Mouse (Mus musculus) midbrain, embryonic 13.5 days (tissue): Measurements from ENCODE around the gene Podn. TPM values are rescaled to one million over a fixed set of nuclear protein-coding genes. Genes with fewer than 3 reads are reported as not detected.
A peak's percentile ranks its signal among the peaks of the same experiment; 100 is the strongest.

Experiments used
- ATAC-seq: fragments of 200-750 bp; cut with Nextera tagmentation; 2 replicates; pipeline ENCODE4 v1.8.0; 2017; ENCODE audit warnings: mild to moderate bottlenecking, moderate TSS enrichment, moderate library complexity
- H3K27ac ChIP-seq: fragments of 300-500 bp; sonication (generic); 2 replicates; pipeline ENCODE4 v1.5.1; 2015; ENCODE audit warnings: inconsistent platforms, mild to moderate bottlenecking, moderate library complexity
- H3K27me3 ChIP-seq: fragments of 300-500 bp; sonication (generic); 2 replicates; pipeline ENCODE4 v1.6.1; 2015; ENCODE audit warnings: mild to moderate bottlenecking, inconsistent platforms
- H3K36me3 ChIP-seq: fragments of 300-500 bp; sonication (generic); 2 replicates; pipeline ENCODE4 v1.6.1; 2015; ENCODE audit warnings: mild to moderate bottlenecking, inconsistent platforms
- H3K4me1 ChIP-seq: fragments of 300-500 bp; sonication (generic); replicated peaks from 2 replicates; pipeline ENCODE4 v1.6.1; 2015; ENCODE audit warnings: inconsistent platforms
- H3K4me2 ChIP-seq: fragments of 300-500 bp; sonication (generic); replicated peaks from 2 replicates; pipeline ENCODE4 v1.6.1; 2015; ENCODE audit warnings: moderate library complexity, mild to moderate bottlenecking, inconsistent platforms
- H3K4me3 ChIP-seq: fragments of 300-500 bp; sonication (generic); replicated peaks from 2 replicates; pipeline ENCODE4 v1.5.1; 2015; ENCODE audit warnings: mild to moderate bottlenecking, inconsistent platforms
- H3K9ac ChIP-seq: fragments of 300-500 bp; sonication (generic); replicated peaks from 2 replicates; pipeline ENCODE4 v1.6.1; 2015; ENCODE audit warnings: mild to moderate bottlenecking, inconsistent platforms
- H3K9me3 ChIP-seq: fragments of 300-500 bp; sonication (generic); 2 replicates; pipeline ENCODE4 v1.6.1; 2016; ENCODE audit warnings: mild to moderate bottlenecking, inconsistent platforms
- WGBS: fragments of 180-500 bp; shearing (Covaris S2); methylation state at CpG from one replicate; pipeline ENCODE4 v1.1.7; 2015; 5-methylcytosine and 5-hydroxymethylcytosine counted together
- polyA plus RNA-seq: library from polyadenylated mRNA; unstranded; fragments of >200 nt; fragmentation: Nextera tagmentation; extraction: Ambion mirVana; gene quantifications from 2 replicates; pipeline ENCODE4 v1.2.1, GENCODE M21; 2015

Podn gene
- polyA plus RNA-seq, 1 experiment from 2014 or later, result 0.07 TPM

GRCm38 (mm10) chr4:108031502-108032351, 64.5 kb downstream of the Podn start:
- Histone ChIP-seq H3K27ac (no peak overlapping the region), H3K4me3 (peak overlapping the region; percentile 58), H3K4me1 (peaks cover 15% of the 10 kb centered on the region), H3K9me3 (no peaks in the 10 kb centered on the region), H3K27me3 (peaks cover 61% of the 10 kb centered on the region), H3K36me3 (no peaks in the 10 kb centered on the region), H3K4me2 (peak overlapping the region; percentile 97), H3K9ac (peak overlapping the region; percentile 68)
- ATAC-seq, result peak; percentile 74
- under 1% methylated on average over 60 of the region's 86 CpGs for WGBS

DNA sequence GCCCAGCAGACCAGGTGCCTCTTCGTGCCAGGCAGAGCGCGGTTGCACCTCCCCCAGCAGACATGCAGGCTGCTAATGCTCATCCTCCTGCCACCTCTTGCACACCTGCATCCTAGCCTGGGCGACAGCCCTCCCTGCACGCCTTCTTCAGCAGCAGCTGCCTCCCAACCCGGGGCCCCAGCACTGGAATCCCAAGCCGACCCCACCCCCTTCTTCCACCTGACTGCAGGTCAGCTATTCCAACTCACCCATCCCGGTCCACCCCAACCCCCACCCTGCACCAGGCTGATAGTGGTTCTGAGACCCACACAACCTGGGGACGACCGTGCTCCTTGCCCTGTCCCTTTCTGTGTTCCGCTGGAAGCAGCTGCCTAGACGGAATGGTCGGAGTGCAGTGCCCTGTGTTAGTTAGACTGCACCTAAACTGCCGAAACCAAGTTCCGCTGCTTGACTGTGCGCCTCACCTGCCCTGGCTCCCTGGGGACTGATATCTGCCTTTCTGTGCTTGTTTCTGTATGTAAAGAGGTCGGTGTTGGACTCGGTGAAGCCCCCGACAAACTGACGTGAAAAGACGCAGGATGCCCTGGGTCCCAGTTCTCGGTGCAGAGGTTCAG, 65.2 kb downstream of the Podn start:
- no peak overlapping the region for H3K27ac ChIP-seq
- peak overlapping the region; percentile 68 for H3K9ac ChIP-seq
- H3K4me2 ChIP-seq, result peak overlapping the region; percentile 97
- WGBS, result 3% methylated on average over 22 of the region's 22 CpGs
- no peaks in the 10 kb centered on the region for H3K36me3 ChIP-seq
- H3K4me3 ChIP-seq, result peak overlapping the region; percentile 58
- 0 out of 2 replicates have a peak, but pooled peaks have one; percentile 36 for ATAC-seq
- peaks cover 15% of the 10 kb centered on the region for H3K4me1 ChIP-seq
- peaks cover 61% of the 10 kb centered on the region for H3K27me3 ChIP-seq
- no peaks in the 10 kb centered on the region for H3K9me3 ChIP-seq

- H3K4me3 ChIP-seq, result no peak overlapping the region
- WGBS, result 27% methylated on average over 3 of the region's 3 CpGs
- no peak overlapping the region for H3K4me2 ChIP-seq
- no peaks in the 10 kb centered on the region for H3K36me3 ChIP-seq
- no peak for ATAC-seq
- no peak overlapping the region for H3K27ac ChIP-seq
- peaks cover 29% of the 10 kb centered on the region for H3K27me3 ChIP-seq
- H3K9ac ChIP-seq, result no peak overlapping the region
- peaks cover 5% of the 10 kb centered on the region for H3K4me1 ChIP-seq
- no peaks in the 10 kb centered on the region for H3K9me3 ChIP-seq
Measured at GRCm38 (mm10) chr4:108026193-108026592, 70.1 kb downstream of the Podn start.

DNA sequence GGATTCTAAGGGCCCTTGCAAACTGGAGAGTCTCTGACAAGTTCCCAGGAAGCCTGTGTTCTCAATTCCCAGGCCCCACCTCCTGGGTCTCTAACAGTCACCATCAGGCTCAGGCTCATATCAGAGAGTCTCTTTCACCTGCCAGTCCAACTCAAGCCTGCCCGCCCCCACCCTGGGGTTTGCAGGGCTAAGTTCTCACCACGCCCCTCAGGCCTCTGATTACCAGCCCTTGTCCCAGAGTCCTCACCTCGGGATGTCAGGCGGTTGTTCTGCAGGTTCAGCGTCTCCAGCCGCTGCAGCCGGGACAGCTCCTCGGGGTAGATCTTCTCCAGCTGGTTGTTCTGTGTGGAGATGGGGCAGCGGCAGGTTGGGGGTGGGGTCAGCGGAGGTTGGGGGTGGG, 71.0 kb downstream of the Podn start:
- WGBS, result 4% methylated on average over 10 of the region's 10 CpGs

DNA sequence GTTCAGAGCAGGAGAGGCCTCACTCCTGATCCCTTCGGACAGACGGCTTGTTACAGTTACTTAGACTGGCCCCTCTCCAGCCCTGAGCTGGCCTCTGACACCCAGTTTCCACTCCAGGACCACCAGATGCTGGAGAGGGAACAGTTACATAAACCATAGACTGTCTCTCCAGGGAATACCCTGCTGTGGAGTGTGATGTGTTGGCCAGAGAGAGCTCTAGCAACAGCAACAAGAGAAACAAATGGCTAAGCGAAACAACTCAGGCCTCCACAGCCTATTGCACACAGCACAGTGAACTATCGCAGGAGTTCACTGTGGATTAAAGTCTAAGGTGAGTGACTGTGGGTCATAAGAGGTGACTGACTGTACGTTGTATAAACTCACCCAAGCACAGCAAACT, 71.6 kb downstream of the Podn start:
- Histone ChIP-seq H3K4me3 (no peak overlapping the region), H3K27ac (no peak overlapping the region), H3K4me2 (no peak overlapping the region), H3K27me3 (peaks cover 14% of the 10 kb centered on the region), H3K36me3 (no peaks in the 10 kb centered on the region), H3K9ac (no peak overlapping the region), H3K4me1 (no peaks in the 10 kb centered on the region), H3K9me3 (no peaks in the 10 kb centered on the region)
- ATAC-seq, result no peak
- WGBS, result 65% methylated on average over 5 of the region's 5 CpGs

More for the DNA sequence above, 71.0 kb downstream of the Podn start:
- ATAC-seq, result no peak
- no peaks in the 10 kb centered on the region for H3K4me1 ChIP-seq
- no peak overlapping the region for H3K4me3 ChIP-seq
- H3K9me3 ChIP-seq, result no peaks in the 10 kb centered on the region
- peaks cover 20% of the 10 kb centered on the region for H3K27me3 ChIP-seq
- H3K4me2 ChIP-seq, result no peak overlapping the region
- no peaks in the 10 kb centered on the region for H3K36me3 ChIP-seq
- H3K9ac ChIP-seq, result no peak overlapping the region
- no peak overlapping the region for H3K27ac ChIP-seq

GRCm38 (mm10) chr4:108023186-108023585, 73.1 kb downstream of the Podn start:
- no peak overlapping the region for H3K9ac ChIP-seq
- H3K4me2 ChIP-seq, result no peak overlapping the region
- 77% methylated on average over 4 of the region's 4 CpGs for WGBS
- no peaks in the 10 kb centered on the region for H3K9me3 ChIP-seq
- no peak for ATAC-seq
- H3K36me3 ChIP-seq, result no peaks in the 10 kb centered on the region
- peaks cover 13% of the 10 kb centered on the region for H3K4me1 ChIP-seq
- no peak overlapping the region for H3K4me3 ChIP-seq
- H3K27ac ChIP-seq, result no peak overlapping the region
- H3K27me3 ChIP-seq, result peaks cover 7% of the 10 kb centered on the region; the same call in 1 of the 2 replicates

GRCm38 (mm10) chr4:108020178-108020577, 76.1 kb downstream of the Podn start:
- Histone ChIP-seq H3K9me3 (no peaks in the 10 kb centered on the region), H3K27me3 (no peaks in the 10 kb centered on the region), H3K9ac (no peak overlapping the region), H3K4me3 (no peak overlapping the region), H3K4me2 (no peak overlapping the region), H3K4me1 (peaks cover 13% of the 10 kb centered on the region), H3K36me3 (no peaks in the 10 kb centered on the region), H3K27ac (no peak overlapping the region)
- no peak for ATAC-seq
- WGBS, result 87% methylated on average over 6 of the region's 6 CpGs

GRCm38 (mm10) chr4:108018961-108019921, 77.0 kb downstream of the Podn start:
- Histone ChIP-seq H3K27me3 (no peaks in the 10 kb centered on the region), H3K36me3 (no peaks in the 10 kb centered on the region), H3K9me3 (no peaks in the 10 kb centered on the region), H3K27ac (no peak overlapping the region), H3K4me3 (no peak overlapping the region), H3K4me2 (peak overlapping the region; percentile 2; the same call in 1 of the 2 replicates), H3K4me1 (peaks cover 13% of the 10 kb centered on the region), H3K9ac (no peak overlapping the region)
- peak; percentile 62; the same call in 1 of the 2 replicates for ATAC-seq
- 47% methylated on average over 14 of the region's 14 CpGs for WGBS

DNA sequence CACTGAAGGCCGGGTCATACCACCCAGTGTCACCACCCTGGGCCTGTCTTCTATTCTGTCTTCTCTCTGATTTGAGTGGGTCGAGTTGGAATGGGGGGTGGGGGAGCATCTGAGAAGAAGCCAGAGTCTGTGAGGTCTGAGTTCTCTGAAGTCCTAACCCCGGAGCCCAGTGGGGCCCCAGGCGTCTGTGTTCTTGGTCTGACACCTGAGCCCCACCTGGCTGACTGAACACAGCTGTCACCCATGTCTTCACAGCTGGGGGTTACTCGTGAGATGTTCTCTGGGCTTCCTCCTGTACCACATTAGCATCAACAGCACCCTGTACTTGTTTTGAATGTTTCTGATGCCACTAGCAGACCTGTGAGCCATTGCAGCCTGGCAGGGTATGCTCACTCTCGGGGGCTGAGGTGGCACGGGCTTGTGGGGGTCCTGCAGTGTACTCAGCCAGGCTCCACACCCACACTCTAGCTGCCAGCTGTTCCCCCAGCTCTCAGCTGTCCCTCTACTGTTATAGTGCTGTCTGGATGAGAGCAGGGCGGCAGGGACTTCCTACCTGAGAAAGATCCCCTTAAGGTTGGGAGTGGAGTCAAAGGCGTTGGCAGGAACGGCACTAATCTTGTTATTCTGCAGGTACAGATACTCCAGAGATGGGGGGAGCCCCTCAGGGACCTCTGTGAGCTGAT, 77.9 kb downstream of the Podn start:
- Histone ChIP-seq H3K27ac (no peak overlapping the region), H3K9ac (no peak overlapping the region), H3K4me3 (no peak overlapping the region), H3K27me3 (no peaks in the 10 kb centered on the region), H3K4me2 (peak overlapping the region; percentile 2; the same call in 1 of the 2 replicates), H3K4me1 (peaks cover 13% of the 10 kb centered on the region), H3K9me3 (no peaks in the 10 kb centered on the region), H3K36me3 (no peaks in the 10 kb centered on the region)
- peak; percentile 51; the same call in 1 of the 2 replicates for ATAC-seq
- 57% methylated on average over 10 of the region's 10 CpGs for WGBS

GRCm38 (mm10) chr4:108017839-108018238, 78.4 kb downstream of the Podn start:
- ATAC-seq, result no peak
- Histone ChIP-seq H3K27ac (no peak overlapping the region), H3K9ac (no peak overlapping the region), H3K4me1 (peaks cover 13% of the 10 kb centered on the region), H3K27me3 (no peaks in the 10 kb centered on the region), H3K36me3 (no peaks in the 10 kb centered on the region), H3K9me3 (no peaks in the 10 kb centered on the region), H3K4me3 (no peak overlapping the region), H3K4me2 (no peak overlapping the region)
- WGBS, result 88% methylated on average over 7 of the region's 7 CpGs

- no peak for ATAC-seq
- H3K4me3 ChIP-seq, result no peak overlapping the region
Measured at GRCm38 (mm10) chr4:108016321-108016720, 79.9 kb downstream of the Podn start.

More at GRCm38 (mm10) chr4:108016321-108016720, 79.9 kb downstream of the Podn start:
- Histone ChIP-seq H3K36me3 (no peaks in the 10 kb centered on the region), H3K27me3 (no peaks in the 10 kb centered on the region), H3K4me2 (no peak overlapping the region), H3K4me1 (peaks cover 13% of the 10 kb centered on the region), H3K9me3 (no peaks in the 10 kb centered on the region), H3K9ac (no peak overlapping the region), H3K27ac (no peak overlapping the region)
- WGBS, result 78% methylated on average over 3 of the region's 3 CpGs
